11 mouse cellular contexts compared by ENCODE assay signal in genomic region chr1:75361750-75362149, GRCm38 (mm10). TPM values are rescaled to one million over a fixed set of nuclear protein-coding genes. Genes with fewer than 3 reads are reported as not detected.
DNase-seq lines count a peak whose midpoint lies in the region; ATAC-seq and TF ChIP-seq lines count a peak whose summit lies in the region.
"Had no signal": no experiment of that assay in that cellular context is flagged by ENCODE, and none has a peak within 500 bp of the region (broad histone marks: within the 10 kb centered on the region; RNA-seq: fewer than 3 reads in every experiment).

No protein-coding gene starts in this region.

- 29% methylated on average over 4 of the region's 4 CpGs for WGBS in spleen, adult 2 months
- WGBS in heart, embryonic 16.5 days = 22% methylated on average over 4 of the region's 4 CpGs
- 26% methylated on average over 4 of the region's 4 CpGs for WGBS in stomach, postnatal 0 days

- no peak for TF ChIP-seq CTCF in spleen, adult 2 months (IDR thresholded peaks at IDR 0.05; ENCODE audit: extremely low read depth, insufficient read depth, insufficient read length, insufficient replicate concordance)
- TF ChIP-seq CTCF in stomach, postnatal 0 days (IDR thresholded peaks at IDR 0.05; ENCODE audit: low read depth) = no peak

- intact Hi-C loops in heart, postnatal 25 days (cut with DNase I) = no loop called here

- no peak overlapping the region for H3K27ac ChIP-seq in spleen, adult 2 months (ENCODE audit: insufficient read depth, low read length)
- H3K27ac ChIP-seq in heart, embryonic 16.5 days (ENCODE audit: low read length) = peak overlapping the region; percentile 96
- no peak overlapping the region for H3K27ac ChIP-seq in stomach, postnatal 0 days (replicated peaks)
- H3K27ac ChIP-seq: embryonic facial prominence, embryonic 15.5 days had no signal

- DNase-seq in heart, adult 11 months = peak; percentile 97
- DNase-seq in heart, postnatal 25 days (ENCODE audit: low spot score) = no peak
- no peak for DNase-seq in spleen, adult 2 months (ENCODE audit: low read depth in 1 of 2, low spot score in 2 of 2)
- no peak for DNase-seq in spleen, adult 18-20 months
- peak; percentile 71 for DNase-seq in stomach, postnatal 0 days (ENCODE audit: low spot score)
- DNase-seq in right cerebral cortex, postnatal 14 days = no peak
- DNase-seq in ovary, postnatal 36 days (ENCODE audit: low spot score) = no peak

- H3K4me1 ChIP-seq in spleen, adult 2 months (ENCODE audit: control insufficient read depth, insufficient read depth, insufficient read length) = no peaks in the 10 kb centered on the region
- H3K4me1 ChIP-seq in heart, embryonic 16.5 days (ENCODE audit: control insufficient read depth, insufficient read depth, low read length) = peaks cover 47% of the 10 kb centered on the region
- no peaks in the 10 kb centered on the region for H3K4me1 ChIP-seq in stomach, postnatal 0 days (replicated peaks; ENCODE audit: control insufficient read depth, insufficient read depth)

- 0 out of 2 replicates have a peak overlapping the region, but pooled peaks have one; percentile 11 for H3K4me3 ChIP-seq in spleen, adult 2 months (ENCODE audit: extremely low read depth, insufficient read depth, insufficient read length)
- peak overlapping the region; percentile 56 for H3K4me3 ChIP-seq in heart, embryonic 16.5 days (ENCODE audit: low read length)
- peak overlapping the region; percentile 53 for H3K4me3 ChIP-seq in stomach, postnatal 0 days (ENCODE audit: low read depth, low read length)

- H3K9me3 ChIP-seq in heart, embryonic 16.5 days (replicated peaks; ENCODE audit: control insufficient read depth, low read length) = no peaks in the 10 kb centered on the region
- H3K9me3 ChIP-seq in stomach, postnatal 0 days (ENCODE audit: control insufficient read depth, low read length) = no peaks in the 10 kb centered on the region
- H3K9me3 ChIP-seq: embryonic facial prominence, embryonic 15.5 days had no signal

- no peak for TF ChIP-seq POLR2A in spleen, adult 2 months (IDR thresholded peaks at IDR 0.05; ENCODE audit: low read depth, low read length)

- peaks cover 7% of the 10 kb centered on the region for H3K27me3 ChIP-seq in spleen, adult 2 months (ENCODE audit: control insufficient read depth, insufficient read depth, low read length)
- H3K27me3 ChIP-seq in heart, embryonic 16.5 days (ENCODE audit: control insufficient read depth, insufficient read depth, low read length) = peaks cover 7% of the 10 kb centered on the region; the same call in 1 of the 2 replicates
- no peaks in the 10 kb centered on the region for H3K27me3 ChIP-seq in stomach, postnatal 0 days (ENCODE audit: control insufficient read depth, insufficient read depth, low read length)

- ATAC-seq in heart, embryonic 16.5 days (replicated peaks; ENCODE audit: extremely low read depth, insufficient read depth, low FRiP score) = peak; percentile 50; the same call in 1 of the 2 replicates
- peak; percentile 67 for ATAC-seq in stomach, postnatal 0 days (ENCODE audit: low FRiP score, low TSS enrichment)

- TF ChIP-seq EP300 in stomach, postnatal 0 days (optimal IDR thresholded peaks at IDR 0.05) = no peak

- peak overlapping the region; percentile 63 for H3K4me2 ChIP-seq in heart, embryonic 16.5 days (ENCODE audit: low read depth, low read length)
- H3K4me2 ChIP-seq in stomach, postnatal 0 days (replicated peaks; ENCODE audit: low read depth) = peak overlapping the region; percentile 68

- peak overlapping the region; percentile 78 for H3K9ac ChIP-seq in heart, embryonic 16.5 days (ENCODE audit: low read length)
- no peak overlapping the region for H3K9ac ChIP-seq in stomach, postnatal 0 days (ENCODE audit: low read length)
- H3K9ac ChIP-seq: embryonic facial prominence, embryonic 15.5 days had no signal

- H3K36me3 ChIP-seq in spleen, adult 2 months (ENCODE audit: control insufficient read depth, insufficient read depth, low read length) = no peaks in the 10 kb centered on the region
- H3K36me3 ChIP-seq in heart, embryonic 16.5 days (ENCODE audit: control insufficient read depth, insufficient read depth) = peaks cover 24% of the 10 kb centered on the region
- H3K36me3 ChIP-seq in stomach, postnatal 0 days (ENCODE audit: control insufficient read depth, insufficient read depth, low read length) = 0 out of 2 replicates have a peak, but pooled peaks cover 3% of the 10 kb centered on the region
- H3K36me3 ChIP-seq: embryonic facial prominence, embryonic 15.5 days had no signal

RNA-seq across cellular contexts. Expression of gene Des, which starts 1.6 kb away (rescaled TPM):
- 1,000 to 10,000 TPM; 1,261 to 1,294 TPM for total RNA-seq in heart, postnatal 25 days (2021)
- 40.5 and 49.3 TPM in 2 replicates for polyA plus RNA-seq in spleen, adult 2 months (2012; rRNA removed)
- 469 and 480 TPM in 2 replicates for polyA plus RNA-seq in heart, embryonic 16.5 days (2015; fragmentation: Nextera tagmentation; extraction: Ambion mirVana)
- polyA plus RNA-seq in stomach, postnatal 0 days (2015; fragmentation: Nextera tagmentation; extraction: Ambion mirVana) = 223 and 291 TPM in 2 replicates
- total RNA-seq: megakaryocyte-erythroid progenitor cell, adult 5-6 weeks; neutrophil, adult 5-6 weeks had no signal

RNA-seq across cellular contexts. Expression of gene Speg, which starts 13.3 kb away (rescaled TPM):
- 100 to 1,000 TPM; 141 to 144 TPM for total RNA-seq in heart, postnatal 25 days (2021)
- polyA plus RNA-seq in spleen, adult 2 months (2012; rRNA removed) = 14.3 and 21.2 TPM in 2 replicates
- 41.1 and 46.4 TPM in 2 replicates for polyA plus RNA-seq in heart, embryonic 16.5 days (2015; fragmentation: Nextera tagmentation; extraction: Ambion mirVana)
- polyA plus RNA-seq in stomach, postnatal 0 days (2015; fragmentation: Nextera tagmentation; extraction: Ambion mirVana) = 28.8 and 30.0 TPM in 2 replicates
- total RNA-seq: megakaryocyte-erythroid progenitor cell, adult 5-6 weeks; neutrophil, adult 5-6 weeks had no signal

RNA-seq across cellular contexts. Expression of gene Dnpep, which starts 44.0 kb away (rescaled TPM):
- 10 to 100 TPM; 81.8 to 82.7 TPM for total RNA-seq in heart, postnatal 25 days (2021)
- 76.1 and 81.0 TPM in 2 replicates for polyA plus RNA-seq in spleen, adult 2 months (2012; rRNA removed)
- 129 and 131 TPM in 2 replicates for polyA plus RNA-seq in heart, embryonic 16.5 days (2015; fragmentation: Nextera tagmentation; extraction: Ambion mirVana)
- polyA plus RNA-seq in stomach, postnatal 0 days (2015; fragmentation: Nextera tagmentation; extraction: Ambion mirVana) = 104 and 108 TPM in 2 replicates

Comparison
In these comparisons a context has a peak if more than half of its experiments do, and no peak if none do; other contexts are left out.
1. DNase-seq: peak in heart, adult 11 months (single experiment) and stomach, postnatal 0 days (single experiment); none in heart, postnatal 25 days (single experiment), spleen, adult 2 months (0 of 2), spleen, adult 18-20 months (0 of 2), right cerebral cortex, postnatal 14 days (single experiment) and ovary, postnatal 36 days (single experiment).
2. Peak in every context shown above with its lines, with median percentiles within 50 percentile points of each other: H3K4me3 ChIP-seq.